Mouse (Mus musculus) kidney, postnatal 4 days (tissue): Measurements from ENCODE around the gene Klf17.
"Not testable (repeated sequence)": the region's sequence is repeated elsewhere in the genome, so short reads cannot be mapped to it uniquely, and the experiment has no call there.

Experiments used
- DNase-seq, 2 experiments: peaks; one replicate each; pipeline ENCODE4 v3.0.0; 2021; ENCODE audit warnings: mixed read lengths in 2 of 2

Klf17 gene

DNA sequence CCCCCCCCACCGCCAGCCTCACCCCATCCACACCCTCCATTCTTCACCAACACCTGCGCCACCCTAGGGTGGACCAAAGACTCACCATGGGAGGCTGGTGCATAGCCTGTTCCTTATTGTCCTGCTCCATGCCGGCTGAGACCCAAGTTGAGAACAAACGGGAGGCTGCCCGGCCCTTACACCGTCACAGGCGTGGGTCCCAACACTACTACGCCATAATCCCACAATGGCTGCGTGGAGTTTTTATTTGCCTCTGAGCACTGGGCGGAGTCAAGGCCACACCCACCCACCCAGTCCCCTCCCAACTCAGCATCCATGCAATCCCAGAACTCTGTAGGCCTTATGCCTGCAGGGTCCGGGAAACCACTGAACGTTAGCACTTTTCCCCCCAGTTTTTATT lies at the start of gene Klf17:
Klf17 (minus strand) TSS at position 233 of the 400 bp plus-strand sequence.
- DNase-seq: no peak

DNA sequence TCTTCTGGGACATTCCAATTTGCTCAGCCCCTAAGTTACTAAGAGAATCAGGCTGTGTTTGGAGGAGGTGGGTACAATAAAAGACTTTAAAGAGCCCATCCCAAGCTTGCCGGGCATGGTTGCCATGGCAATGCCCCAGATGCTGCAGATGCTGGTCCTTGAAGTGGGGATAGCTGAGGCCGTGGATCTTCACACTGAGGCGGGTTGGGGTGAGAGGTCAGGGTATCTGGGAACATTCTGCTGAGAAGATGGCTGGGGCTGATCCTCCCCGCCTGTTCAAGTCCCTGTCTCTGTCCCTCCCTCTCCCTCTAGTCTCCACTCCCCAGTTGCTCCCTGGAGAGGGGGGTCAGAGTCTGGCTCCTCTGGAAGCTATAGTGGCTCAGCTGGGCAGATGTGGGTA lies 48.9 kb upstream of the Klf17 start:
- DNase-seq: no peak

DNA sequence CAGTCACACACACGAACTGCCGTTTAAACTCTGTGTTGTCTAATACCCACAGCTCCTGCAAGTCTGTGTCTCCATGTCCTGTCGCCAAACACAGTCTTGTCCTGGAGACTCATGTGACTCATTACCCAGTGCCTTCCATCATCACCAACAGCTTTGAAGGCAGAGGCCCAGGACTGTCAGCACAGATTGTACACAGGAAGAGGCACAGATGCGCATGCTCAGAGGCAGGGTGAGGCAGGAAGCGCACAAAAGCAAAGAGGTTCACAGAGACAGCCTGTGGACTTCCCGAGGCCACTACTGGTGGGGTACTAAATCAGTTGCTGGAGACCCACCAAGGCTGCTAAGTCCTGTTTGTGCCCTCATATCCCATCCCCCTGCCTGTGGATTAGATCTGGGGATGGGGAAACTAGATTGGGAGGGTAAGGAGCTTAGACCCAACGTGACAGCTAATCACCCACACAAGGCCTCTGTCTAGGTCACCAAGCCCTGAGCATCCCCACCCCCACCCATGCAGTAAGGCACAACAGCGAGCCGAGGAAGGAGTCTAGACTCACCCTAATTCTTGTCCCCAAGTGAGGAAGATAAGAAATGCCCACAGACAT lies 48.2 kb upstream of the Klf17 start:
- peak in 1 of 2 experiments; percentile 19 for DNase-seq

DNA sequence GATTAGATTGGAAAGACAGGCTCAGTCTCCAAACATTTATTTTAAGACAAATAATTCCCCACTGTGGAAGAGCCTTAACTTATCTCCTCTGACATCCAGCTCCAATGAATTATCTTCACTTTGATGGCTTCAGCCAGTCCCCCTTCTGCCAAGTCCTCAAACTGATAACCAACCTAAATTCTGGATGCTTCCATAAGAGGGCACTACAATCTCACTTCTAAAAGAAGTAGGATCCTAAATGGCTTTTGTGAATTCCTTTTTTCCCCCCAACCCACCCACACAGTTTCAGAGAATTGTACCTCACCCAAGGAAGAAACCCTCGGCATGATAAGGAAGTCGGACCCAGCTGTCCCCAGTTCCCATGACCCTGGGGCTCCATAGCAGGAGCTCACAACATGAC lies 45.5 kb upstream of the Klf17 start:
- DNase-seq: no peak

DNA sequence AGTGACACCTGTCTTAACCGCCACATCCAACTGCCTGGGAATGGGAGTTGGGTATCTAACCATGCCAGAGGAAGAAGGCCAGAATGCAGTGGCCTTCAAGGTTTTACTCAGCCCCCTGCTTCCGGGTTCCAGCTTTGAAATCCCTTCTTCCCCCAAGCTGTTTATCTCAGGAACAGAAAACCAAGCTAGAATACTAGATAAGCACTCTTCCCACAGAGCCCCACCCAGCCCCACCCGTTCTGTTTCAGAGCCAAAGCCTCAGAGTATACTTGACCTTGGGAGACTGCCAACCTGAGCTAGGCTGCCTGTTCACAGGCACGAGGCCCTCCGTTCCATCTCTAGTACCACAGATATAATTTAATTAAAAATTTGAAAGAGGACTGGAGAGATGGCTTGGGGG lies 41.5 kb upstream of the Klf17 start:
- DNase-seq: no peak

DNA sequence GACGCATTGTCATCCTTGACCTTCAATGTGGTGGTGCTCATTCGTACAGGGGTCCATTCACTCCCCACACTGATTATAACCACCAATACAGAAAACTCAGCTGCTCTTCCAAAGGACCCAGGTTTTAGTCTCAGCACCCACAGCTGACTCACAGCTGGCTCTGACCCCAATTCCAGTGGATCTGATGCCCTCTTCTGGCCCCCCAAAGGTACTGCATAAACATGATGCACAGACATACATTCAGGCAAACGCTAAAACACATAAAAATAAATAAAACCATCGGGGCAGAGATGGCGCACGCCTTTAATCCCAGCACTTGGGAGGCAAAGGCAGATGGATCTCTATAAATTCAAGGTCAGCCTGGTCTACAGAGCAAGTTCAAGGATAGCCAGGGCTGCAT lies 34.5 kb upstream of the Klf17 start:
- no peak for DNase-seq

DNA sequence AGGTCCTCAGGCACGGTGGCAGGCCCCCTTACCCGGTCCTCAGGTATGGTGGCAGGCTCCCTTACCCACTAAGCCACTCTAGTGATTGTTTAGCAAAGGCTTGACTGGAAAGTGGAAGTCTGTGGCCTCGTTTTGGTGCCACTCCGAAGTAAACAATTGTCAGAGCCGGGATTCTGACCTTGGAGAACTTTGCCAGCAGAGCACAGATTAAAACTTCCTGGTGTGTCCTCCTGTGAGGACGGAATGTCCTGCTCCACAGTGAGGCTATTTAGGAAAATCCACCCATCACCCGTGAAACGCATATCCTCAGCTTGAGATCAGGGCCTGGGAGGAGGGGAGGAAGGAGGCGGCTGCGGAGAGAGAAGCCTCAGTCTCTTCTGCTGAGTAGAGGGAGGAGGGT lies 22.9 kb upstream of the Klf17 start:
- DNase-seq: no peak

DNA sequence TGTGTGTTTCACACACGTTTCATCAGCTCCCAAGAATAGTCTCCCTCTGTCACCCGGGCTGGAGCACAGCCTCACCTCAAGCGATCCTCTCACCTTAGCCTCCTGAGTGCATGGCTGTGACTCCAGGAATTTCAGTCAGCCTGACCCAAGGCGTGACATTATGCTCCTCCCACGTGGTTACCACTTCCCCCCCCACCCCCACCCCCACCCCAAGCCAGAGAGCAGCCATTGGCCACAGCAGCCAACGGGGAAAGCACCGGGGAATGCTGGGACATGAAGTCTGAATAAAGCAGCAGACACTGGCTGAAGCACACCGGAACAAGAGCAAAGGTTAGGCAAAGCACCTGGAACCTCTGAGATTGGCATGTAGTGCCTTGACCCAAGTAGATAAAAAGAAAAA lies 21.5 kb upstream of the Klf17 start:
- DNase-seq: peak; percentile 34 to 54

DNA sequence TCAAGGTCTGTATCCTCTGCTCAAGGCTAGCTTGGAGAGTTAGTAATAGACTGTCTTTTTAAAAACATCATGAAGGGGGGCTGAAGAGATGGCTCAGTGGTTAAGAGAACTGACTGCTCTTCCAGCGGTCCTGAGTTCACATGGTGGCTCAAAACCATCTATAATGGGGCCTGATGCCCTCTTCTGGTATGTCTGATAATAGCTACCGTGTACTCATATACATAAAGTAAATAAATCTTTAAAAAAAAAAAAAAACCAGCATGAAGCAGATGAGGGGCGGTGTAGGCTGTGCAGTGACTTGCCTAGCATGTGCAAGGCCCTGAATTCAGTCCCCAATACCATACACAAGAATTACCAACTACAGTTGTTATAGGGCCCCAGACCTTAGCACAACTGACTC lies 17.5 kb upstream of the Klf17 start:
- no peak for DNase-seq

DNA sequence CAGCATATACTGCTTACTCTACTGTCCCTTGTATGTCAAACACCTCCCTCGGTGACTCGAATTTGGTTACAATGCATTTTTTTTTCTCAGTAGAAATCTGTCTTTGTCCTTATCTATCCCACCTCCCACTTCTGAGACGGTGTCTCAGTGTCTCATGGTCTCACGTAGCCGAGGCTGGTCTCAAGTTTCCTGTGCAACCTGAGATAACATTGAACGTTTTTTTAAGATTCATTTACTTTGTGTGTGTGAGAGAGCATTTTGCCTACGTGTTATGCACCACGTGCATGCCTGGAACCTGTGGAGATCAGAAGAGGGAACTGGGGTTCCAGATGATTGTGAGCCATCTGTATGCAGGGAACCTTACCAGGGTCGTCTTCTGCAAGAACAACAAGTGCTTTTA lies 7.5 kb upstream of the Klf17 start:
- DNase-seq: no peak

DNA sequence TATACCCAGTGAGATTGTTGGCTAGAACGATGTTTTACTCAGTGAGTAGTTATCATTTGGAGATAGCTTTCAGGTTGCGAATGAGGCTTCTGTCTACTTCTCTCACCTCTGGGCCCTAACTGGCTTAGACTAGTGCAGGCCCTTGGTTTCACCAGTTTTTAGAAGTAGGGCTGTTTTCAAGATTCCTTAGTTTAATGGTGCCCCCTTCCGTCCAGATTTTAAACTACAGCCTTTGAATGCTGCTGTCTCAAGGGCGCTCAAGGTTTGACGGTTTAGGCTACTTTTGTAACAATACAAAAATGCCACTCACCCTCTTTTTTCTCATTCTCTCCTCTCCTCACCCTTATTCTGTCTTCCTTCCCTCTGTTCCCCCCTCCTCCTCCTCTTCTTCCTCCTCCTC lies 5.5 kb upstream of the Klf17 start:
- DNase-seq: peak; percentile 69 to 73

DNA sequence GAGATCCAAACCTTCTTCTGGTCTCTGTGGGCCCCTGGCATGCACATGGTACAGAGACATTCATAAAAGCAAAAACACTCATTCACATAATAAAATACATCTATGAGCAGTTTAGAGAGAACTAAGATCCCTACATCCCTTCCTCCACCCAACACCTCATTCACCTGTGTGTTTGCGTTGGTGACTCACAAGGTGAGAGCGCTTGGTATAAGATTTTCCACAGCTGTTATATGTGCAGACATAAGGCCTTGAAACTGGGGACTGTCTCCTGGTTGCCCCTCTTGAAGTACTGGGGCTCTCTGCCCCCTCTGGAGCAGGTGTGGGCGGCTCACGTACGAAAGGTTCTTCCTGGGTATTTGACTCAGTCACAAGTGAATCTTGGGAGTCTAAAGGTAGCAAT lies 5.3 kb downstream of the Klf17 start:
- no peak for DNase-seq

DNA sequence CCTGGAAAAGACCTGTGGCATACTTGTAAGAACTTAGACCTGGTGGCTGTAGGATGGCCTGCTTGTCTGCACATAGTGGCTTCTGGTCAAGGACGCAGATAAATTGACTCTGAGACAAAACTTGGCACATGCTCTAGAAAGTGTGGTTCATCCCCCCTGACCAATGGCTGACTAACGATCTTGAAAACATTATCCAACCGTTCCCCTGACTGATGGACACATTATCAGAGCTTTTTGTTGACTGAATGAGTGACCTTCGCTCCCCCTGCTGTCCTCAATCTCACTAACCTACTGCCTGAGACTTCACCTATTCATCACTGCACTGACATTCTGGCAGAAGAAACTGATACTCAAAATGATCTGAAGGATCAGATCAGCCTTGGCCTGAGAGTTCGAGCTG lies 13.0 kb downstream of the Klf17 start:
- not testable (repeated sequence) for DNase-seq

DNA sequence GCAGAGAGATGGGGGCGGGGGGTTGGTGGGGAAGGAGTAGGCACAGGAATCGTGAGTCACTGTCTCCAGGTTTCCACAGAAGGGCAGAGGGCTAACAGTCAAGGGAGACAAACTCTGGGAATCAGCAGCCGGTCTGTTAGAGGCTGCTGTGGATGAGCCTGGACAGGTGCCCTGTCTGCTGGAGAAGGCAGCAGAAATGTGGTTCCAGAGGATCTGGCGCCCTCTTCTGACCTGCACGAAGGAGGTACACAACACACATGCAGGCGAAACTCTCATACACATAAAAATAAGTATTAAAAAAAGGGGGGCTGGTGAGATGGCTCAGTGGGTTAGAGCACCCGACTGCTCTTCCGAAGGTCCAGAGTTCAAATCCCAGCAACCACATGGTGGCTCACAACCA lies 27.9 kb downstream of the Klf17 start:
- DNase-seq: peak; percentile 48 to 57

DNA sequence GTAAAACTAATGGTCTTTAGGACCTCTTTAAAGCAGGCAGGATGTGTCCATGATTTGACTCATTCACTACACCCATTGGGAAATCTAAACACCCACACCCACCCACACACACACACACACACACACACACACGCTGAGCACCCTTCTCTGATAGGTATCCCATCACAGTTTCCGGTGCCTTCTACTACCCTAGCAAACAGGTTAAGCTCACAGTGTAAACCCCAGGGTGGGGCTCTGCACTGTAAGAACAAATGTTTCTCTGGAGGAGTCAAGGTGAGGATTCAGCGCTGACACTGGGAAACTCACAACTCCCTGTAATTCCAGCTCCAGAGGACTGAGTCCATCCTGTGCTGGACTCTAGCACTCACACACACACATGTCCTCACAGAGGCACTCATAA lies 33.5 kb downstream of the Klf17 start:
- no peak for DNase-seq

DNA sequence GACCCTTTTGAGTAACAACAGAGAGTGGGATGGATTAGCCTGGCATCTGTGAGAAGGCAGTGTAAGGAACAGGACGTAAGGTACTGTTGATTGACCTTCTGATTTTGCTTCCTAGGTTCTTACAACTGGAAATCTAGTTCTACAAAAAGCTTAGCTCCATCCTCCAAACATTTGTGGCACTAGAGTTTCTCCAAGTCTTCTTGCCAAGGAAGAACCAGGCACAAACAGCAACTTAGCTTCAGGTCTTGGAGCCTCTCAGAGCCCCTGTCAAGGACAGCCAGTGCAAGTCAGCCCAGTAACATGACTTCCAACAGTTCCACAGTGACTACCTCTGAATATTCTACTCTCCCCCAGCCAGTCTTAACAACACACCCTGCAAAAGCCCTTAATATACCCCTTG lies 41.3 kb downstream of the Klf17 start, which contains the start of gene Gm12845:
Gm12845 (plus strand) TSS at position 301 of the 400 bp plus-strand sequence.
- no peak for DNase-seq

DNA sequence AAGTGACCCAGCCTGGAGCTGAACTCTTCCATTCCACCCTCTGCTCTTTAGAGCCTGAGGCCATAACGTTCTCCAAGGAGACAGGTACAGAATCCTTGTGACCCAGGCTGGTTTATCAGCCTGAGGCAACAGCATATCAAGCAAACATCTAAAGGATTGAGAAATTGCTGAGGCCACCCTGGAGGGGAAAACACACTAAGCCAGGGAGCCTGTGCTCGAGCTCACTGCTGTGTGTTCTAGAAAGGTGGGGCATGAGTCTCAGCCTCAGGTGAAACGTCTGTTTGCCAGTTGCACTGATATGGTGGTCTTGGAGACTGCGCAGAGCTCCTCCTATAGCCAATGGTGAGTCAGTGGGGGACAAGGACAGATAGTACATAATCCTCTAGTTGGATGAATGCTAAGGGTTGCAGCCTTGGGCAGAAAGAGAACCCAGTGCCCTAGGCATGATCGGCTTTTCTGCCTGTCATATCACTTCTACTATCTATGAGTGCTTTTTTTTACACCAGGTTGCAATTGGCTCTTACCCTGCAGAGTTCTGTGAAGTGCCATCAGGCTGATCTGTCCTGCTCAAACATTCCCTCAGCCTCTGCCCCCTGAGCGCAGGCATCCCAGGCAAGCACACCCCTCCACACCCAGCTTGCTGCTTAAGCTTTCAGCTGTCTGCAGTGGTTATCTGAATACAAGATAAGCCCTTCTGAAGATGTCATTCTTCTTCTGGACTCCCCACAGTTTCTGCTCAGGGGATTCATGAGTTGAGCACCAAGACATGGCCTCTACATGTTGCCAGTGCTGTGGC lies 51.9 kb downstream of the Klf17 start:
- no peak for DNase-seq

DNA sequence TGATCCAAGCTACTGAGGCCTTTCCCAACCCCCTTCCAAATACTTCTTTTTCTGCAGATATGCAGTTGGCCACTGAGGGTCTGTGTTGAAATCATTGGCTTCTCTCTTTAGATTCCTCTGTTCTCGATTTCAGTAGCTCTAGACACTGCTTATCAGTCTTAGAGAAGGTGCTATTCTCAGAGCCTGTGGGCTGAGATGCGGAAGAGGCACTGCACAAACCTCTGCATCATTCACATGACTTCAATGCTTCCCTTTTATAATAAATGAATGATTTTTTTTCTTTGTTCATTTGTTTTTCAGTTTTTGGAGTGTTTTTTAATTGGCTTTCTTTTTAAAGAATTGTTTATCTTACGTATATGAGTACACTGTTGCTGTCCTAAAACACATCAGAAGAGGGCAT lies 53.1 kb downstream of the Klf17 start:
- no peak for DNase-seq

DNA sequence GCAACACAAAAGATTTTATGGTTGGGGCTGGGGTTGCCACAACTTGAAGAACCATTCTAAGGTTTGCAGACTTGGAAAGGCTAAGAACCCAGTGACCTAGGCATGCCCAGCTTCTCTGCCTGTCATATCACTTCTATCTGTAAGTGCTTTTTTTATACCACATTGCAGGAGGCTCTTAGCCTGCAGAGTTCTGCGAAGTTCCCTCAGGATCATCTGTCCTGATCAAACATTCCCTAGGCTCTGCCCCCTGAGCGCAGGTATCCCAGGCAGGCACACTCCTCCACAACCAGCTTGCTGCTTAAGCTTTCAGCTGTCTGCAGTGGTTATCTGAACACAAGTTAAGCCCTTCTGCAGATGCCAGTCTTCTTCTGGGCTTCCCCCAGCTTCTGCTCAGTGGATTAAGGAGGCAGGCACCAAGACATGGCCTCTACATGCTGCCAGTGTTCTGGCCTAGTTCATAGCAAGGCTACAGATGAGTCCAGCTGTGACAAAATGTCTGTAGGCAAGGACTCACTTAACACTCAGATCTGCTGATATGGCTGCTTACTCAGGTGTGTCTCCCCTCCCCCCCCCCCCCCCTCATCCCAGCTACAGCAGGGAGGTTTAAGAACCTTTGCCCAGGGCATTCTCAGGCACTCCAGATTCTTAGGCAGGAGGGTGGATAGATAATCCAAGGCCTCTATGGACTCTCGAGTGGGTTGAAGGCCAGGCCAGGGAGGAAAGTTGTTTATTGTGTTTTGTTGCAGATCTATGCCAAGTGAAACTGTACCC lies 56.5 kb downstream of the Klf17 start:
- peak in 1 of 2 experiments; percentile 9 for DNase-seq
